Mouse (Mus musculus): ENCODE results near the gene Pimreg. TPM values are rescaled to one million over a fixed set of nuclear protein-coding genes. Genes with fewer than 3 reads are reported as not detected.

Gene Pimreg
- polyA plus RNA-seq, 1 experiment from 2014 or later, result 140 TPM

GRCm38 (mm10) chr11:72050895-72051858, 9.3 kb downstream of the Pimreg start:
- Histone ChIP-seq H3K4me2 (replicated peaks; ENCODE audit: low read depth, low read length) (peak overlapping the region; percentile 94), H3K9ac (ENCODE audit: low read depth, low read length) (peak overlapping the region; percentile 57), H3K4me3 (ENCODE audit: low read length) (peak overlapping the region; percentile 56), H3K4me1 (ENCODE audit: control insufficient read depth, insufficient read depth, low read length) (peaks cover 8% of the 10 kb centered on the region; the same call in 1 of the 2 replicates), H3K36me3 (ENCODE audit: control insufficient read depth, insufficient read depth, low read length) (peaks cover 3% of the 10 kb centered on the region), H3K9me3 (ENCODE audit: control insufficient read depth, low read length) (no peaks in the 10 kb centered on the region), H3K27me3 (ENCODE audit: control insufficient read depth, insufficient read depth, low read length) (peaks cover 25% of the 10 kb centered on the region; the same call in 1 of the 2 replicates), H3K27ac (ENCODE audit: low read depth, low read length) (no peak overlapping the region)
- ATAC-seq (ENCODE audit: low FRiP score, low TSS enrichment), result peak; percentile 41
- 2% methylated on average over 44 of the region's 45 CpGs for WGBS

- H3K4me2 ChIP-seq (replicated peaks; ENCODE audit: low read depth, low read length), result no peak overlapping the region
- H3K9ac ChIP-seq (ENCODE audit: low read depth, low read length), result no peak overlapping the region
- ATAC-seq (ENCODE audit: low FRiP score, low TSS enrichment), result no peak
- no peak overlapping the region for H3K27ac ChIP-seq (ENCODE audit: low read depth, low read length)
- no peaks in the 10 kb centered on the region for H3K36me3 ChIP-seq (ENCODE audit: control insufficient read depth, insufficient read depth, low read length)
- H3K9me3 ChIP-seq (ENCODE audit: control insufficient read depth, low read length), result no peaks in the 10 kb centered on the region
- 65% methylated on average over 3 of the region's 3 CpGs for WGBS
- H3K27me3 ChIP-seq (ENCODE audit: control insufficient read depth, insufficient read depth, low read length), result peaks cover 25% of the 10 kb centered on the region; the same call in 1 of the 2 replicates
- no peak overlapping the region for H3K4me3 ChIP-seq (ENCODE audit: low read length)
- H3K4me1 ChIP-seq (ENCODE audit: control insufficient read depth, insufficient read depth, low read length), result peaks cover 8% of the 10 kb centered on the region; the same call in 1 of the 2 replicates
Measured at GRCm38 (mm10) chr11:72052221-72052620, 10.4 kb downstream of the Pimreg start.

- Histone ChIP-seq H3K4me3 (ENCODE audit: low read length) (no peak overlapping the region), H3K36me3 (ENCODE audit: control insufficient read depth, insufficient read depth, low read length) (no peaks in the 10 kb centered on the region), H3K9ac (ENCODE audit: low read depth, low read length) (no peak overlapping the region), H3K4me2 (replicated peaks; ENCODE audit: low read depth, low read length) (no peak overlapping the region), H3K4me1 (ENCODE audit: control insufficient read depth, insufficient read depth, low read length) (peaks cover 8% of the 10 kb centered on the region; the same call in 1 of the 2 replicates), H3K27me3 (ENCODE audit: control insufficient read depth, insufficient read depth, low read length) (peaks cover 25% of the 10 kb centered on the region; the same call in 1 of the 2 replicates), H3K9me3 (ENCODE audit: control insufficient read depth, low read length) (no peaks in the 10 kb centered on the region), H3K27ac (ENCODE audit: low read depth, low read length) (no peak overlapping the region)
- WGBS, result 19% methylated on average over 5 of the region's 5 CpGs
- ATAC-seq (ENCODE audit: low FRiP score, low TSS enrichment), result no peak
Measured at GRCm38 (mm10) chr11:72052636-72053035, 10.8 kb downstream of the Pimreg start.

- Histone ChIP-seq H3K4me1 (ENCODE audit: control insufficient read depth, insufficient read depth, low read length) (peaks cover 8% of the 10 kb centered on the region; the same call in 1 of the 2 replicates), H3K4me2 (replicated peaks; ENCODE audit: low read depth, low read length) (no peak overlapping the region), H3K36me3 (ENCODE audit: control insufficient read depth, insufficient read depth, low read length) (no peaks in the 10 kb centered on the region), H3K9me3 (ENCODE audit: control insufficient read depth, low read length) (no peaks in the 10 kb centered on the region), H3K27me3 (ENCODE audit: control insufficient read depth, insufficient read depth, low read length) (peaks cover 19% of the 10 kb centered on the region; the same call in 1 of the 2 replicates), H3K9ac (ENCODE audit: low read depth, low read length) (no peak overlapping the region), H3K4me3 (ENCODE audit: low read length) (no peak overlapping the region), H3K27ac (ENCODE audit: low read depth, low read length) (no peak overlapping the region)
- 25% methylated on average over 2 of the region's 2 CpGs for WGBS
- no peak for ATAC-seq (ENCODE audit: low FRiP score, low TSS enrichment)
Measured at GRCm38 (mm10) chr11:72055176-72055575, 13.3 kb downstream of the Pimreg start.

- H3K9me3 ChIP-seq (ENCODE audit: control insufficient read depth, low read length), result no peaks in the 10 kb centered on the region
- H3K4me1 ChIP-seq (ENCODE audit: control insufficient read depth, insufficient read depth, low read length), result no peaks in the 10 kb centered on the region
- WGBS, result 71% methylated on average over 3 of the region's 3 CpGs
- H3K27me3 ChIP-seq (ENCODE audit: control insufficient read depth, insufficient read depth, low read length), result peaks cover 5% of the 10 kb centered on the region; the same call in 1 of the 2 replicates
- no peaks in the 10 kb centered on the region for H3K36me3 ChIP-seq (ENCODE audit: control insufficient read depth, insufficient read depth, low read length)
- H3K27ac ChIP-seq (ENCODE audit: low read depth, low read length), result no peak overlapping the region
- H3K9ac ChIP-seq (ENCODE audit: low read depth, low read length), result no peak overlapping the region
- no peak for ATAC-seq (ENCODE audit: low FRiP score, low TSS enrichment)
- no peak overlapping the region for H3K4me3 ChIP-seq (ENCODE audit: low read length)
- no peak overlapping the region for H3K4me2 ChIP-seq (replicated peaks; ENCODE audit: low read depth, low read length)
Measured at GRCm38 (mm10) chr11:72057166-72057565, 15.3 kb downstream of the Pimreg start.

GRCm38 (mm10) chr11:72060416-72060815, 18.6 kb downstream of the Pimreg start:
- no peaks in the 10 kb centered on the region for H3K27me3 ChIP-seq (ENCODE audit: control insufficient read depth, insufficient read depth, low read length)
- no peaks in the 10 kb centered on the region for H3K36me3 ChIP-seq (ENCODE audit: control insufficient read depth, insufficient read depth, low read length)
- 75% methylated on average over 9 of the region's 9 CpGs for WGBS
- no peak overlapping the region for H3K4me3 ChIP-seq (ENCODE audit: low read length)
- H3K4me1 ChIP-seq (ENCODE audit: control insufficient read depth, insufficient read depth, low read length), result no peaks in the 10 kb centered on the region
- no peak for ATAC-seq (ENCODE audit: low FRiP score, low TSS enrichment)
- no peak overlapping the region for H3K4me2 ChIP-seq (replicated peaks; ENCODE audit: low read depth, low read length)
- H3K27ac ChIP-seq (ENCODE audit: low read depth, low read length), result no peak overlapping the region
- peaks cover 10% of the 10 kb centered on the region; the same call in 1 of the 2 replicates for H3K9me3 ChIP-seq (ENCODE audit: control insufficient read depth, low read length)
- H3K9ac ChIP-seq (ENCODE audit: low read depth, low read length), result no peak overlapping the region

GRCm38 (mm10) chr11:72061093-72061620, 19.3 kb downstream of the Pimreg start:
- H3K9ac ChIP-seq (ENCODE audit: low read depth, low read length), result no peak overlapping the region
- H3K27me3 ChIP-seq (ENCODE audit: control insufficient read depth, insufficient read depth, low read length), result no peaks in the 10 kb centered on the region
- H3K27ac ChIP-seq (ENCODE audit: low read depth, low read length), result no peak overlapping the region
- H3K4me3 ChIP-seq (ENCODE audit: low read length), result no peak overlapping the region
- 71% methylated on average over 13 of the region's 13 CpGs for WGBS
- H3K4me1 ChIP-seq (ENCODE audit: control insufficient read depth, insufficient read depth, low read length), result no peaks in the 10 kb centered on the region
- H3K36me3 ChIP-seq (ENCODE audit: control insufficient read depth, insufficient read depth, low read length), result no peaks in the 10 kb centered on the region
- peaks cover 10% of the 10 kb centered on the region; the same call in 1 of the 2 replicates for H3K9me3 ChIP-seq (ENCODE audit: control insufficient read depth, low read length)
- H3K4me2 ChIP-seq (replicated peaks; ENCODE audit: low read depth, low read length), result no peak overlapping the region
- no peak for ATAC-seq (ENCODE audit: low FRiP score, low TSS enrichment)

- no peaks in the 10 kb centered on the region for H3K4me1 ChIP-seq (ENCODE audit: control insufficient read depth, insufficient read depth, low read length)
- no peak for ATAC-seq (ENCODE audit: low FRiP score, low TSS enrichment)
- H3K9me3 ChIP-seq (ENCODE audit: control insufficient read depth, low read length), result peaks cover 10% of the 10 kb centered on the region; the same call in 1 of the 2 replicates
- no peak overlapping the region for H3K4me2 ChIP-seq (replicated peaks; ENCODE audit: low read depth, low read length)
- H3K27ac ChIP-seq (ENCODE audit: low read depth, low read length), result no peak overlapping the region
- H3K4me3 ChIP-seq (ENCODE audit: low read length), result no peak overlapping the region
- no peaks in the 10 kb centered on the region for H3K36me3 ChIP-seq (ENCODE audit: control insufficient read depth, insufficient read depth, low read length)
- no peak overlapping the region for H3K9ac ChIP-seq (ENCODE audit: low read depth, low read length)
- WGBS, result 89% methylated on average over 6 of the region's 6 CpGs
- H3K27me3 ChIP-seq (ENCODE audit: control insufficient read depth, insufficient read depth, low read length), result no peaks in the 10 kb centered on the region
Measured at GRCm38 (mm10) chr11:72064414-72064813, 22.6 kb downstream of the Pimreg start.

GRCm38 (mm10) chr11:72065103-72065502, 23.3 kb downstream of the Pimreg start:
- H3K9ac ChIP-seq (ENCODE audit: low read depth, low read length), result no peak overlapping the region
- WGBS, result 89% methylated on average over 8 of the region's 8 CpGs
- H3K4me2 ChIP-seq (replicated peaks; ENCODE audit: low read depth, low read length), result no peak overlapping the region
- H3K27me3 ChIP-seq (ENCODE audit: control insufficient read depth, insufficient read depth, low read length), result no peaks in the 10 kb centered on the region
- H3K27ac ChIP-seq (ENCODE audit: low read depth, low read length), result no peak overlapping the region
- H3K9me3 ChIP-seq (ENCODE audit: control insufficient read depth, low read length), result peaks cover 10% of the 10 kb centered on the region; the same call in 1 of the 2 replicates
- H3K4me3 ChIP-seq (ENCODE audit: low read length), result no peak overlapping the region
- no peaks in the 10 kb centered on the region for H3K36me3 ChIP-seq (ENCODE audit: control insufficient read depth, insufficient read depth, low read length)
- no peaks in the 10 kb centered on the region for H3K4me1 ChIP-seq (ENCODE audit: control insufficient read depth, insufficient read depth, low read length)
- ATAC-seq (ENCODE audit: low FRiP score, low TSS enrichment), result no peak

Measured in kidney, embryonic 14.5 days (tissue).